Mouse (Mus musculus) adrenal gland, postnatal 14 days (tissue): ENCODE measurements around the gene Spc24. TPM values are rescaled to one million over a fixed set of nuclear protein-coding genes. Genes with fewer than 3 reads are reported as not detected.

Source experiments
- DNase-seq: peaks from one replicate; pipeline ENCODE4 v3.0.0; 2021; ENCODE audit warnings: mixed read lengths
- microRNA-seq, 2 experiments: library from miRNA; unstranded; fragments of <30 nt; microRNA quantifications; one replicate each; pipeline ENCODE4 v1.2.0; 2021
- total RNA-seq: library from RNA; stranded (reverse); gene quantifications from 2 replicates; pipeline ENCODE4 v1.2.3, GENCODE M21; 2021

Spc24 gene
- total RNA-seq, 1 experiment from 2014 or later: 10.4 TPM

DNA sequence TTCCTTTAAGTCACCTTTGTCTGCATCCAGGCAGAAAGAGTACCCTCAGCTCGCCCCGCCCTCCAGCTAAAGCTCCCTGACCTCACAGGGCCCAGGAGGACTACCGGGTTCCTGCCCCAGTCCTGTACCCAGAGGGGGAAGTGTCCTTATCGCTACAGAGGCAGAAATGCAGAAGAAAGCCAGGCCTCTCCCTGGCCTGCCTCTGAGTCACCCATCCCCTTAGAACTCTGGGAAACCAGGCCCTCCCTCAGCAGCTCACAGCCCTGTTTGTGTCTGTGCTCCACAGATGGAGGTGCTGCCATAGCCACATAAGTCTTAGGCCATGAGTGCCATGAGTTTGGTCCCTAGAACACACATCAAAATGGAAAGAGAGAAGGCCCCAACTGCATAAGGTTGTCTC, 44.8 kb downstream of the Spc24 start:
- DNase-seq: peak; percentile 55

DNA sequence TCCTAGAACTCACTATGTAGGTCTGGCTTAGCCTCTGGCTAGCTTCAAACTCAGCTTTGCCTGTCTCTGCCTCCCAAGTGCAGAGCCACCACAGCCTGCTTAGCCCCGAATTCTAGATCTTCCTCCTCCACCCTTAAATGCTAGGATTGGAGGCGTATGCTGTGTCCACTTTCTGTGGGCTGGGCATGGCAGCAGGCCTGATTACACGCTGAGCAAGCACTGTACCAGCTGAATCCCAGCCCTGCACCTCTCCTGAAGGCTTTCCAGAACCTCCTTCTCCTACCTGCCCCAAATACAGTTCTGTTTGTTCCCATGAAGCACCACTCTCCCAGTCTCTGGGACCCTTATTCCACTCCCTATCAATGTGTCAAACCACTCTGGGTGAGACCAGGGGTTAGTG, 50.8 kb downstream of the Spc24 start:
- DNase-seq: no peak

DNA sequence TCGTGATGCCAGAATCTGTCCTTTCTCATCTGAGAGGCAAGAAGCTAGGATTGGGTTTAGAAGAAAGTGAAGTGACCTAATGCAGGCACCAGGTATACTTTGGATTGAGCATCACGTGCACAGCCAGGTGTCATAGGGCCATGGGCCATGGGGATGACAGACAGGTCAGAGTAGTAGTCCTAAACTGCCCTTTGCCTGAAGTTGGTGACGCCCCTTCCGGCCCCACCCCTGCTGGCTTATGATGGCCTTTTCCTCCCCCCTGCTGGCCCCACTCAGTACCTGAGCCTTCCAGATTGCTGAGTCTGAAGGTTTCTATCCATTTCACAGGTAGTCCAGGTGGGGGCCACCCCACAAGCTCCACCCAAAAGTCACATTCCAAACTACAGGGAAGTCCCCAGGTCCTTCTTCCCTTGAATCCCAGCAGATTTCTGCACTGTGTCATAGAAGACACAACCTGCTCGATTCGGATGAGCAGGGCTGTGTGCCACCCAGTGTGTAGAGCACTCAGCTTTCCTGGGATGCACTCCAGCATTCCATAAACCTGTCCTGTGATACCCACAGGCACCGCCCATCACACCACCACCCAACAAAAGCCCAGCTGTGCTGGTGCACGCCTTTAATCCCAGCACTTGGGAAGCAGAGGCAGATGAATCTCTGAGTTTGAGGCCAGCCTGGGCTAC, 53.4 kb downstream of the Spc24 start:
- no peak for DNase-seq

DNA sequence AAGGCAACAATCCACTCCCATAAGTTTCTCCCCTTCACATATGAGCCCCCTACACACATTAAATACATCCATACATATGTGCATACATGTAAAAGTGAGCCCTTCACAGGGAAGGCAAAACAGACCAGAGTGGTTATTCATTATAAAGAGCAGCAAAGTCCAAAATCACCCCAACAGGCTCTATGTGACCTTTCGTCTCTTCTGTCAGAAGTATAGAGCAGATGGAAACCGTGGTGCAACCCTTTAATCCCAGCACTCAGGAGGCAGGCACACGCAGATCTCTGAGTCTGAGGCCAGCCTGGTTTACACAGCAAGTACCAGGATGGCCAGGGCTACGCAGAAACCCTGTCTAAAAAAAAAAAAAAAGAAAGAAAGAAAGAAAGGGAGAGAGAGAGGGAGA, 54.0 kb downstream of the Spc24 start:
- no peak for DNase-seq

Small RNAs within 50 kb of the gene (microRNA-seq; reads per million reads assigned to microRNA genes)
- 8.1 to 10.7 reads per million in 2 experiments for gene Mir7083

Other genes starting within 250 kb of the Spc24 start
- 2.4 and 8.7 TPM in 2 replicates for gene AB124611, start 234.1 kb downstream of the Spc24 start, total RNA-seq
- 47.1 and 62.2 TPM in 2 replicates for gene Carm1, start 213.4 kb downstream of the Spc24 start, total RNA-seq
- 48.2 and 49.5 TPM in 2 replicates for gene Timm29, start 167.6 kb downstream of the Spc24 start, total RNA-seq
- gene Yipf2, start 167.5 kb downstream of the Spc24 start, total RNA-seq: 22.6 and 23.2 TPM in 2 replicates
- 70.8 and 71.0 TPM in 2 replicates for gene Smarca4, start 144.1 kb downstream of the Spc24 start, total RNA-seq
- 42.6 and 60.4 TPM in 2 replicates for gene Ldlr, start 36.8 kb downstream of the Spc24 start, total RNA-seq
- 31.5 and 31.8 TPM in 2 replicates for gene Kank2, start 38.4 kb upstream of the Spc24 start, total RNA-seq
- 5.1 and 10.2 TPM in 2 replicates for gene Angptl8, start 75.2 kb upstream of the Spc24 start, total RNA-seq
- 46.0 and 49.2 TPM in 2 replicates for gene Dock6, start 92.3 kb upstream of the Spc24 start, total RNA-seq
- gene Rab3d, start 157.9 kb upstream of the Spc24 start, total RNA-seq: 30.2 and 35.6 TPM in 2 replicates
- 6.5 and 8.5 TPM in 2 replicates for gene Ccdc159, start 167.2 kb upstream of the Spc24 start, total RNA-seq
- 203 and 258 TPM in 2 replicates for gene Tmem205, start 167.3 kb upstream of the Spc24 start, total RNA-seq
- 25.5 and 31.0 TPM in 2 replicates for gene Plppr2, start 176.7 kb upstream of the Spc24 start, total RNA-seq
- gene Swsap1, start 195.5 kb upstream of the Spc24 start, total RNA-seq: 13.1 and 13.7 TPM in 2 replicates
- gene Epor, start 203.2 kb upstream of the Spc24 start, total RNA-seq: 3.8 and 4.1 TPM in 2 replicates
- 18.1 and 19.0 TPM in 2 replicates for gene Rgl3, start 229.1 kb upstream of the Spc24 start, total RNA-seq
- 0.45 and 0.56 TPM in 2 replicates for gene Ccdc151, start 242.3 kb upstream of the Spc24 start, total RNA-seq
- 133 and 135 TPM in 2 replicates for gene Prkcsh, start 242.5 kb upstream of the Spc24 start, total RNA-seq